Mouse (Mus musculus): ENCODE data around the gene C87436. TPM values are rescaled to one million over a fixed set of nuclear protein-coding genes. Genes with fewer than 3 reads are reported as not detected.

The C87436 gene
- polyA plus RNA-seq, 1 experiment from 2014 or later: 8.9 TPM

DNA sequence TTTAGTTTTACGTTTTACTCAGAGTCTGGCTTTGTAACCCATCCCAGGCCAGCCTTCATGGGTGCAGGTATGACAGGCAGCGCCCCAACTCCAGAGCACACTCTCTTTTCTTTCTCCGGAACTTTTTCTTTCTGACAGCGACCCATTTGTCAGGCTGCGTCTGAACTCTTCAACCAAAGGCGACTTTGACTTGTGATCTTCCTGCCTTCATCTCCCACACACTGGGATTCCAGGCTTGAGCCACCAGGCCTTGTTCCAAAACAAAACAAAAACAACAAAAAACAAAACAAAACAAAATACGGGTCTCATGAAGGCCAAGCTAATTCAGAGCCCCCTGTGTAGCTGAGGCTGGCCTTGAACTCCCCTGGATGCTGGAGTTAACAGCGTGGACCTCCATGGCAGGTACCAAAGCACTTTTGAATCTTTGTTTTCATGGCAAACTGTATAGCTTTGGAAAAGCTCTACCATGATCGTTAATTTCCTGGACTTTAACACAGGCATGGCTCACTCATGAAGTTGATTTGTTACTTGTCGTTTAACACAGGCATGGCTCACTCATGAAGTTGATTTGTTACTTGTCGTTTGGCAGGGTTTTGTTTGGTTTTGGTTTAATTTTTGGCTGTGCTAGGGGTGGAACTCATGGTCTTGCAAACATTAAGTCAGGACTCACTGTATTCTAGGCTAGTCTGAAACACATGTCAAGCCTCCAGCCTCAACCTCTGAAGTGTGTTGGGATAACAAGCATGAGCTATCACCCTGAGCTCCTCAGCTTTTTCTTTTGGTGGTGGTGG, 60.0 kb downstream of the C87436 start:
- H3K27ac ChIP-seq: no peak overlapping the region
- WGBS (ENCODE audit: missing documents): 75% methylated on average over 11 of the region's 11 CpGs
- no peaks in the 10 kb centered on the region for H3K79me2 ChIP-seq (ENCODE audit: inconsistent target)
- no peaks in the 10 kb centered on the region for H3K36me3 ChIP-seq (ENCODE audit: inconsistent target)
- H3K4me3 ChIP-seq (ENCODE audit: inconsistent target): no peak overlapping the region

DNA sequence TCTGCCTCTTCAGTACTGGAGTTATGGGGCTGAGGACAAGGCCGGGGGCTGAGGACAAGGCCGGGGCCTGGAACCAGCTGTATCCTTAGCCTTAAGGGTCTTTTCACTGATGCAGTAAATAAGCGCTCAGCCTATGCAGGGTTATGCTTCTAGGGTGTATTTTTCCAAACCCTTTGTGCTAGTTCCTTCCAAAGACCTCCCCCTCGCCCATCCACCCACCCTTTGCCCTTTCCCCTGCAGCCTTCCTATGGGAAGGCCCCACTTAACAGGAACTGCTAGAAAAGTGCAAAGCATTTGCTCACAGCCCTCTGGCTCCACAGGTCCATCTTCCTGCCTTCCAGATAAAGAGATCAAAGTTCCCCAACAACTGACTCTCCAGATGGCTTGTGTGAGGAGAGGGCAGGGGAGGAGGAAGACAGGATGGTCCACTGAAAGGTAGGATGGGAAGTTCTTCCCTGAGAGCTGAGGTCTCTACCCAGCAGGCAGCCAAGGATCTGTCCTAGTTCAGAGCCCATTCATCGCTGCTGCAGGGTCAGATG, 61.5 kb downstream of the C87436 start:
- Histone ChIP-seq H3K79me2 (ENCODE audit: inconsistent target) (no peaks in the 10 kb centered on the region), H3K36me3 (ENCODE audit: inconsistent target) (no peaks in the 10 kb centered on the region), H3K4me3 (ENCODE audit: inconsistent target) (no peak overlapping the region), H3K27ac (no peak overlapping the region)
- WGBS (ENCODE audit: missing documents): 93% methylated on average over 5 of the region's 5 CpGs

DNA sequence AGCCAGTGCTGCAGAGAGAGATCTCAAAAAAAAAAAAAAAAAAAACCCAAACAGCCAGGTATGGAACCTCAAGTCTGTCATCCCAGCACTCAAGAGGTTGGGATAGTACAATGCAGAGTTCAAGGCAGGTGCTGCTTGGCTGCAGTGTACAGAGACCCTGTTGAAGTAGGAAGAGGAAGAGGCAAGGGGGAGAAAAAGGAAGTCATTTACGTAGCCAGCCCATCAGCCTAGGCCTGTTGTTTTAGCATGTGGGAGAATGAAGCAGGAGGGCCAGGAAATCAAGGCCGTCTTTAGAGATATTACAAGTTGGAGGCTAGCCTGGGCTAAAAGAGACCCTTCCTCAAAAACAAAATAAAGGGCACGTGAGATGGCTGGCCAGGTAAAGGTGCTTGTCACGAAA, 65.3 kb downstream of the C87436 start:
- Histone ChIP-seq H3K79me2 (ENCODE audit: inconsistent target) (no peaks in the 10 kb centered on the region), H3K27ac (no peak overlapping the region), H3K36me3 (ENCODE audit: inconsistent target) (no peaks in the 10 kb centered on the region), H3K4me3 (ENCODE audit: inconsistent target) (no peak overlapping the region)
- WGBS (ENCODE audit: missing documents): 50% methylated on average over 4 of the region's 4 CpGs

DNA sequence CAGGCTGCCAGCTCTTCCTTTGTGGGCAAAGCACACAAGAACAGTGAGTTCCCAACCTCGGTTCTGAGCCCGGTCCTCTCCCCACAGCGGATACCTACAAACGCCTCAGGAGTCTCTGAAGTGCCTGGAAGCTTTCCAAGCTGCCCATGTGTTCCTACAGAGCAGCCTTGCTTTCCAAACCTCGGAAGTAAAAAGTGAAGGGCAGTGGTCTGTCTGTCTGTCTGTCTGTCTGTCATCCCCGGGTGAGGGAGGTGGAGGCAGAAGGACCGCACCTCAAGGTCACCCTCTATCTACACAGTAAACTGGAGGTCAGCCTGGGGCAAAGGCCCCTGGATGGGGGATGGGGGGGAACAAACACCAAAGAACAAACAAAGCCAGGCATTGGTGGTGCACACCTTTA, 67.5 kb downstream of the C87436 start:
- Histone ChIP-seq H3K79me2 (ENCODE audit: inconsistent target) (no peaks in the 10 kb centered on the region), H3K36me3 (ENCODE audit: inconsistent target) (no peaks in the 10 kb centered on the region), H3K27ac (no peak overlapping the region), H3K4me3 (ENCODE audit: inconsistent target) (no peak overlapping the region)
- 56% methylated on average over 7 of the region's 7 CpGs for WGBS (ENCODE audit: missing documents)

DNA sequence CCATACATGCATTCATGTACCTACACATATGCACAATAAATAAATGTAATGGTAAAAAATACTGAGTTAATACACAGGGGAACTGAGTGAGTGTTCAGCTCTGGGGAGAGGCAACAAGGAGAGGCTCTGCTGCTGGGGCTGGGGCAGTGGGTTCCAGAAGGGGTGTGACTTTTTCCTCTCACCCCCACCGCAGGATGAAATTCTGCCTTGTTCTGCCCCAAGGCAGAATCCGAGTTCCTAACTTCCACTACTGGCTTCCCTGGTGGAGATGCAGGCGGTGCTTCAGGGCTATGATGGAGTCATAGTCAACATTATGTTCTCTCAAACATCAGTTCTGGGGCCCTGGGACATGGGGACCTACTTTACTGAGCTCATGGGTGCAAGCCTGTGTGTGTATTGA, 68.1 kb downstream of the C87436 start:
- 97% methylated on average over 3 of the region's 3 CpGs for WGBS (ENCODE audit: missing documents)
- H3K79me2 ChIP-seq (ENCODE audit: inconsistent target): no peaks in the 10 kb centered on the region
- no peak overlapping the region for H3K27ac ChIP-seq
- no peak overlapping the region for H3K4me3 ChIP-seq (ENCODE audit: inconsistent target)
- no peaks in the 10 kb centered on the region for H3K36me3 ChIP-seq (ENCODE audit: inconsistent target)

DNA sequence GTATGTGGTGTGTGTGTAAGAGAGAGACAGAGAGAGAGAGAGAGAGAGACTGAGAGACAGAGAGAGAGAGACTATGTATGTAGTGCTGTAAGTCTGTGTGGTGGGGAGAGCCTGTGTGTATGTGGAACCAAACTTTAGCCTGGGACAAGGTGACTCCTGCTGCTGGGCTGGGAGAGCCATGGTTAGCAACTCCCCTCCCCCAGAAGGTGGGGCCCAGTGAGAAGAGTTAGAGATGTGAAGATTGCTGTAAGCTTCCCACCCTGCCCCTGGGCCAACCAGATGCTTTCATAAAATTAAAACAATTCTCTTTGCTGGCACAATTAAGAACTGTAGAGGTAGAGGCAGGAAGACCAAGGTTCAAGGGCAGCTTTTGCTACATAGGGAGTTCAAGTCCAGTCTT, 68.9 kb downstream of the C87436 start:
- Histone ChIP-seq H3K4me3 (ENCODE audit: inconsistent target) (no peak overlapping the region), H3K27ac (no peak overlapping the region), H3K79me2 (ENCODE audit: inconsistent target) (no peaks in the 10 kb centered on the region), H3K36me3 (ENCODE audit: inconsistent target) (no peaks in the 10 kb centered on the region)

DNA sequence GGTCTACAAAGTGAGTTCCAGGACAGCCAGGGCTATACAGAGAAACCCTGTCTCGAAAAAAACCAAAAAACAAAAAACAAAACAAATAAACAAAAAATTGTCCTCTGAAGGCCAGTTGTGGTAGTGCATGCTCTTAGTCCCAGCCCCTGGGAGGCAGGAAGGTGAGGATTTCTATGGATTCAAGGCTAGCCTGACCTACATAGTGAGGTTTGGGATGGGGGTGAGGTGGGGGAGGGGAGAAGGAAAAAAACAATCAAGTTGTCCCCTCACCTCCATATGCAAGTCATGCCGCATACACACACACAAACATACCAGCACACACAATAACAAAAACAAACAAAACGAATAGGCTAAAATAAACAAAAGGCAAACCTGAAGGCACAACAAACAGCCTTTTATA, 70.6 kb downstream of the C87436 start:
- Histone ChIP-seq H3K4me3 (ENCODE audit: inconsistent target) (no peak overlapping the region), H3K36me3 (ENCODE audit: inconsistent target) (no peaks in the 10 kb centered on the region), H3K27ac (no peak overlapping the region), H3K79me2 (ENCODE audit: inconsistent target) (no peaks in the 10 kb centered on the region)
- 100% methylated on average over 3 of the region's 3 CpGs for WGBS (ENCODE audit: missing documents)

DNA sequence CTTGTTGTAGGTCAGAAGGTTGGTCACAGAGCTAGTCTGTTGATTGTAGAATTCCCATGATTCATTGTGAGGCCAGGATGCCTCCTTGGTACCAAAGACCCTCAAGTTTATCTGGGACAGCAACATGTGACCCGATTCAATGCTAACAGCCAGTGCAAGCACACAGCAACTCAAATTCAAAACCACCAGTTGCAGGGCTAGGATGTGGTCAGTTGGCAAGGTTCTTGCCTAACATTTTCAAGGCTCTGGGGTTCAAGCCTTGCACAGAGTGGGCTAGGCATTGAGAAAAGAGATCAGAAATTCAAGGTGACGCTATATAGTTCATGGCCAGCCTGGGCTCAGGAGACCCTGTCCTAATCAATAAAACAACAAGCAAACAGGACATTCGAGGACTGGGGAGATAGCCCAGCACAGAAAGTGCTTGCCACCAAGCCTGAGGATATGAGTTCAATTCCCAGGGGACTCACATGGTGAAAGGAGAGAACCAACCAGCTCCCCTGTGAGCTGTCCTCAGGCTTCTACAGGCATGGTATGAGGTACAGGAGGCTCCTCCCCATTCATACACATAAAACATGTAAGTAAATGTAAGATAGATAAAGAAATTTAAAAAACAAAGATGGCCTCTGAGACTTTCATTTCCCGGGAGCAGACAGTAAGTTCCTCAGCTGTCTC, 71.2 kb downstream of the C87436 start:
- no peaks in the 10 kb centered on the region for H3K79me2 ChIP-seq (ENCODE audit: inconsistent target)
- WGBS (ENCODE audit: missing documents): 87% methylated on average over 4 of the region's 4 CpGs
- H3K36me3 ChIP-seq (ENCODE audit: inconsistent target): no peaks in the 10 kb centered on the region
- H3K27ac ChIP-seq: no peak overlapping the region
- no peak overlapping the region for H3K4me3 ChIP-seq (ENCODE audit: inconsistent target)

DNA sequence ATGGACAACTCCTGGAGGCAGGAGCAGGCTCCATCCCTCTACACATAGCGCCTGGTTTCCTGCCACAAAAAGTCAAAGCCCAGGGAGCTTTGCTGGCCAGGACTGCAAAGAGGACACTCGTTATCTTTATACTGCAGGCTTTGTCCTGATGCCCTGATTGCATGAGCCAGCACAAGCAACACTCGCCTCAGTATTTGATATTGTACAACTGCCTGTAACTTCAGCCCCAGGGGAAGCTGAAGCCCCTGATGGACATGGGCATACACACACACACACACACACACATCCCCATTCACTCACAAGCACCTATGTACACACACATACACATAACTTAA, 71.7 kb downstream of the C87436 start:
- WGBS (ENCODE audit: missing documents): 93% methylated on average over 3 of the region's 3 CpGs
- Histone ChIP-seq H3K4me3 (ENCODE audit: inconsistent target) (no peak overlapping the region), H3K79me2 (ENCODE audit: inconsistent target) (no peaks in the 10 kb centered on the region), H3K36me3 (ENCODE audit: inconsistent target) (no peaks in the 10 kb centered on the region), H3K27ac (no peak overlapping the region)

DNA sequence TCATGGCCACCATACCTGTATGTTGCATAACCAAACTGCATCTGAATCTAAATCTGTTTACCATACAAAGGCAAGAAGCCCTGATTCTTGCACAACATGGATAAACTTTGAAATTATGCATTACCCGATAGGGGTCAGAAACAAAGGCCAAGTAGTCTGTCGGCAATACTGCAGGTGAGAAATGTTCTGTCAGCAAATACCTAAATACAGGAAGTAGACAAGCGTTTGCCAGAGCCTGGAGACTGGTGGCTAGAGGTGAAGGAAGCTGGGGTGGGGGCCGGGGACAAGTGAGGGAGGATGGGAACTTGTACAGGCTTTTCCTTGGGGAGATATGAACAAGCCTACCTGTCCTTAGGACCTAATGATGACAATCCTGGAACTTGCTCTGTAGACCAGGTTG, 72.8 kb downstream of the C87436 start:
- no peaks in the 10 kb centered on the region for H3K79me2 ChIP-seq (ENCODE audit: inconsistent target)
- H3K27ac ChIP-seq: no peak overlapping the region
- 53% methylated on average over 4 of the region's 4 CpGs for WGBS (ENCODE audit: missing documents)
- H3K36me3 ChIP-seq (ENCODE audit: inconsistent target): no peaks in the 10 kb centered on the region
- H3K4me3 ChIP-seq (ENCODE audit: inconsistent target): no peak overlapping the region

DNA sequence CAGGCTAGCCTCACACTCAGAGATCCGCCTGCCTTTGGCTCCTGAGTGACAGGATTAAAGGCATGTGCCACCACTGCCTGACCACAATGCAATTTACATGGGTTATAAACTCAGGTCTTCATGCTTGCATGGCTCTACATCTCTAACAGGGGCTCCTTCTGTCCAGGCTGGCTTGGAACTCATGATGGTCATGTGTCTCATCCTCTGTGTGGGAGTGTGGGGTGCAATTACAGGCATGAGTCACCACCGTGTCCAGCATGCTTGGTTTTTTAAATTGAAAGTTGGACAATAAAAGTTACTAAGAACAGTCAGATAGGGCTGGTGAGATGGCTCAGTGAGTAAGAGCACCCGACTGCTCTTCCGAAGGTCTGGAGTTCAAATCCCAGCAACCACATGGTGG, 75.1 kb downstream of the C87436 start:
- Histone ChIP-seq H3K4me3 (ENCODE audit: inconsistent target) (no peak overlapping the region), H3K36me3 (ENCODE audit: inconsistent target) (no peaks in the 10 kb centered on the region), H3K27ac (no peak overlapping the region), H3K79me2 (ENCODE audit: inconsistent target) (no peaks in the 10 kb centered on the region)
- 89% methylated on average over 4 of the region's 4 CpGs for WGBS (ENCODE audit: missing documents)

DNA sequence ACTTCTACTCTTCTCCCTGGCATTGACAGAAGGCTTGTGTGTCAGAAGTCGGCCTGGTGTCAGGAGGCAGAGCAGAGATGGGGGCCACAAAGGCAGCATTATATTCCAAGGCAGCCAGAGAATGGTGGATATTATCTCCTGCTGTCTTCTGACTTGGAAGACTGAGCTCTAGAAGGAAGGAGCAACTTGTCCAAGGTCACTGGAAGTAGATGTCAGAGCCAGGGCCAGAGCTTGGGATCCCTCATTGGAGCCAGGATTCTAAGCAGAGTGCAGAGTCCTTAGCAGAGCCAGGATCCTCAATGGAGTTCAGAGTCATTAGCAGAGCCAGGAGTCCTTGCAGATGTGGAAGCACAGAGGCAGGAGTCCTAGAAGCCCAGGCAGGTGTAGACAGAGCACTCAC, 77.8 kb downstream of the C87436 start:
- 92% methylated on average over 1 of the region's 1 CpGs for WGBS (ENCODE audit: missing documents)
- no peak overlapping the region for H3K27ac ChIP-seq
- no peaks in the 10 kb centered on the region for H3K79me2 ChIP-seq (ENCODE audit: inconsistent target)
- no peaks in the 10 kb centered on the region for H3K36me3 ChIP-seq (ENCODE audit: inconsistent target)
- H3K4me3 ChIP-seq (ENCODE audit: inconsistent target): no peak overlapping the region

DNA sequence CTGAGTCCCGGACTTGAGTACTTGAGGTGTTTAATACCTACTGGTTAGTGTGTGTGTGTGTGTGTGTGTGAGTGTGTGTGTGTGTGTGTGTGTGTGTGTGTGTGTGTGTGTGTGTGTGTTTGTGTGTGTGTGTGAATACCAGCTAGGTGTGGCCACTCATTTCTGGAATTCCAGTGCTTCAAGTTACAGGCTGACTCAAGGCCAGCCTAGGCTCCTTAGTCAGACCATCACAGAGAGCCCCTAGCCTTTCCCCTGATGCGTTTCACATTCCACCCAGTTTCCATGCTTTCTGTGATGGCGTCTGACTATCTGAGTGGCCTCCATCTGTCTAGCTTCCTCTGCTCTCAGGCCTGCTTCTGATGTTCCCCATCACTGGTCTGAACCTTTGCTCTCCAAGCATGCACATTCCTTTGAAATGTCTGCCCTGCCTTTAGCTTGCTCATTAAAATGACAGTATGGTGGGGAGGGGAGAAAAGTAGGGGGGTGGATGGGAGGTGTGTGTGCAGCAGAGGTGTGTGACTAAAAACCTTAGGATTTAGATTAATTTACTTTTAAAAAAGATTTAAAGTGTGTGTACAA, 81.7 kb downstream of the C87436 start:
- WGBS (ENCODE audit: missing documents): 100% methylated on average over 3 of the region's 3 CpGs

DNA sequence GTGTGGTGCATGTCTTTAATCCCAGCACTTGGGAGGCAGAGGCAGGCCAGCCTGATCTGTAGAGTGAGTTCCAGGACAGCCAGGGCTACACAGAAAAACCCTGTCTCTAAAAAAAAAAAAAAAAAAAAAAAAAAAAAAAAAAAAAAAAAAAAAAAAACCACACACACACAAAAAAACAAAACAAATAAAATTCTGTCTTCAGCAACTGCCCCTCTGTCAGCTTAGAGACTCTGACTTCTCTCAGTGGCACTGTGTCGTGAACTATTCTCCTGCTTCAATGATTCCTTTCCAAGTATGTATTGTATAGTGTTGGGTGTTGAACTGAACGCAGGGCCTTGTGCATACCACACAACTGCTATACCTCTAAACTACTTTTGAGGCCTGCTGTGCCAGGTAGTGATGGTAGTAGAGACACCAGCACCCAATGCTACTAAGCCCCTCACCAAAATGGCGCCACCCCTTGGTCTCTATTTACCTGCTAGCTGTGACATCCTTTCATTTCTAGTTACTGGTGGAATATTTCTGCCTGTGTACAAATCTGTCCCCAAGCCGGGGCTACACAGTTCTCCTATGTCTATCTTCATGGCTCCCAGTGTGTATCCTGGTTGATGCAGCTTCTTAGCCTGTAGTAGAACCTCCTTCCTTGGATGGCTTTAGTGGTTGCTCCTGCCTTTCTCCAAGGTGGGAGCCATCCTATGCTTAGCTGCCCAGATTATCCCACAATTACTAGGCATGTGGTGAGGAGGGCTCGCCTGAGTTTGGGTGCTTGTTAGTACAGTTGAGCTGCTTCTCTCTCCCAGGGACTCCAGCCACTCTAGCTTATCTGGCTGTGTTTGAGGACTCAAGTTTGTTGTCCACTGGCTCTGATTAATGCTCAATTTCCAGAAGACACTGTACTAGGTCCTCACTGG, 84.1 kb downstream of the C87436 start:
- WGBS (ENCODE audit: missing documents): 87% methylated on average over 5 of the region's 5 CpGs
- peaks cover 36% of the 10 kb centered on the region for H3K79me2 ChIP-seq (ENCODE audit: inconsistent target)
- no peak overlapping the region for H3K4me3 ChIP-seq (ENCODE audit: inconsistent target)
- H3K36me3 ChIP-seq (ENCODE audit: inconsistent target): no peaks in the 10 kb centered on the region
- H3K27ac ChIP-seq: no peak overlapping the region

More for the DNA sequence above, 81.7 kb downstream of the C87436 start:
- H3K27ac ChIP-seq: no peak overlapping the region
- no peaks in the 10 kb centered on the region for H3K36me3 ChIP-seq (ENCODE audit: inconsistent target)
- H3K79me2 ChIP-seq (ENCODE audit: inconsistent target): peaks cover 28% of the 10 kb centered on the region
- no peak overlapping the region for H3K4me3 ChIP-seq (ENCODE audit: inconsistent target)

Data from macrophage (primary cell).